Mouse (Mus musculus): ENCODE results near the gene Nsmce3.

Gene Nsmce3

DNA sequence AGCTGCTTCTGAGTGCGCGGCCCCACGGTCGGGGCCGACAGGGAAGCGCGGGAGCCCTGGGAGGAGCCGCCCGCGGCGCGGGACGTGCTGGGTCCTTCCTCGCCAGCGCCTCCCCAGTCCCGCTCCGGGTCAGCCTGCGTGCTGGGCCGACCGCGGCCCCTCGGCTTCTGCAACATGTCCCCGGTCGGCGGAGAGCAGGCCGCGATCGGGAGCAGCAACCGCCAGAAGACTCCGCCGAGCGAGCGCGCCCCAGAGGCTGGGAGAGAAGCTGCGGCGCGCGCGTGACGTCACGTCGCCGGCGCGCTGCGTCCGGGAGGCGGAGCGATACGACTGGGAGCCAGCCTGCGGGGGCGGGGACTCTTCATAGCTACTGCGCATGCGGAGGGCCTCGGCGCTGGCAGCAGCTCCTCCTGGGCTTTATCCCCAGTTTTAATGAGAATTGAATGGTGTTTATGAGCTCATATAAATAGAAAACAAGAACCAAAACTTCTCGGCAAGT is at the start of gene Nsmce3:
Gene Nsmce3, minus strand, starts transcription at position 255 of the 499 bp plus-strand sequence.
- DNase-seq (ENCODE audit: low spot score in 2 of 2) = peak; percentile 92 to 95

DNA sequence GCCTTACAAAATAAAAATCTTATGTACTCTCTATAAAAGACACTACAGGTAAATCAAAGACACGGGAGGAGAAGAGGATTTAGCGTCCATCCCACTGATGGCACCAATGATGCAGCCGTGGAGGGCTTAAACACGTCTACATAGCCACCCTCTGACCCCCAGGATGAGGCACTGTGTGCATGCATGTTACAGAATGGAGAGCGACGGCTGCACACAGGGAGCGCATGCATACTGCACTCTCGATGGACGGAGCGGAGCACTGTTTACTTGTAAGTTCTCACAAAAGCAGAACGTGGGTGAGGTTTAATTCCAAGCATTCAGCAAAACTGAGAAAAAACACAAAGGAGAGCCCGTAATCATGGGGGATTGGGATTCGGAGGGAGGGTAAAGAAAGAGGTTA is 48.4 kb upstream of the Nsmce3 start:
- DNase-seq (ENCODE audit: low spot score in 2 of 2) = no peak

DNA sequence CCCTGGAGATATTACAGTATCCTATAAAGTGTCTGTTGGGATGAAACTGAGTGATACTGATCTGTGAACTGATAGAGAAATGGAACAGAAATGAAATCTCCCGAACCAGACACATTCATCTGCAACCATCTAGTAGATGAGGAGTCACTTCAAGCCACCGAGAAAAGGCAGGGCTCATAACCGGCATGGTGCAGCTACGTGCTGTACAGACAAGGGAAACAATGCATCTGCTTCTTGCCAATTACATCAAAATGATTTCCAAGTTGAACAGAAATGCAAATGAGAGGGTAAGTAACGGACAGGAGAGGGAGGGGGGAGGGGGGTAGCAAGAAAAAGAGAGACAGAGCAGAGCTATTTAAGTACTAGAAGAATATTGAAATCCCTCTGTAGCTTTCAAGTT is 47.9 kb upstream of the Nsmce3 start:
- DNase-seq (ENCODE audit: low spot score in 2 of 2) = no peak

- no peak for DNase-seq (ENCODE audit: low spot score in 2 of 2)
Observed at GRCm38 (mm10) chr7:64916654-64917053, 43.9 kb upstream of the Nsmce3 start.

GRCm38 (mm10) chr7:64915121-64915520 is 42.3 kb upstream of the Nsmce3 start:
- DNase-seq (ENCODE audit: low spot score in 2 of 2) = no peak

DNA sequence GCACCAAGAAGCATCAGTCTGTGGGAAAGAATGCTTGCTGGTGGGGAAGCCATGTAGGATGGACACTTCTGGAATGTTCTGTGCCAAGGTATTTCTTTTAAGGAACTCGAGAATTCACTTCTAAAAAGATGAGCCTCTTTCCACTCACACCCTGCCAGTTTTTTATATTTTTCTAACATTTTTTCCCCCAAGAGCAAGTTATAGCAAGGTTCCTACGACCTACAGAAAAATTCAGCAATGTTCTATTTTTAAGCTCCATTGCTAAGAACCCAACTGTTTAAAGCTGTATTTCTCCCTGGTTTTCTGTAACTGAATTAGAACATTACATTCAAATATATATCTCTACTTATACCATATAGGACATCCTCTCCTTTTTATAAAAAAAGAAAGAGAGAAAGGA is 39.1 kb upstream of the Nsmce3 start:
- DNase-seq (ENCODE audit: low spot score in 2 of 2) = no peak

DNA sequence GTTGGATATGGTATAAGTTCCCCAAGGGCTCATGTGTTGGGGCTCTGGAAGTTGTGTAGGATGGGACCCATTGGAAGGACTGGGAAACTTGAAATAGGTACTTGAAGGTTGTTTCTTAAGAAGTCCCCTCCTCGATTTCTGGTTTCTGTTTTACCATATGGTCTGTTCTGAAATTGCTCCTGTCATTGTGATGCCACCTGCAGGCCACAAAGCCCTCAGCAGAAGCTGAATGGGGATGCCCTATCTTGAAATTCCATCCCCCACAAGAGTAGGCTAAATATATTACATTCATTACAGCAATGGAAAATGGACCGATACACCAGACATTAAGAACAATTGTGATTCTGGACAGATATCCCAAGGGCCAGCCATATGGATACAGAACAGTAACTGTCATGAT is 37.4 kb upstream of the Nsmce3 start:
- no peak for DNase-seq (ENCODE audit: low spot score in 2 of 2)

DNA sequence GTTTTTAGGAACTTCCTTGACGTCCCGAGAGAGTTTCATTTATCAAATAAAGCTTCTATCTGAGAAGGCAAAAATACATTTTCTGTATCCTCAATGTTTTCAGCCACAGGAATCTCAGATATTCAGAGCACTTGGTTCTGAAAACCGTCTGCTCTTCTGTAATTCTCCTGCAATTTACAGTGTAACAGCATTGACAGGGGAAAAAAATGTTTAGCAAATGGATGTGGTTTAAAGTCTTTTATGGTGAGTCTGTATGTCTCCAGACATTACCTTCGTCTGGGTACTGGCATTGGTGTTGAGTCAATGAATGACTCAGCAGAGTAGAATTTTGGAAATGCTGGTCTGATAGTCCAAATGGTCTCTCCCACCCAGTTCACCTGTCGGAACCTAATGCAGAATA is 34.2 kb upstream of the Nsmce3 start:
- no peak for DNase-seq (ENCODE audit: low spot score in 2 of 2)

GRCm38 (mm10) chr7:64905506-64905905 is 32.7 kb upstream of the Nsmce3 start:
- no peak for DNase-seq (ENCODE audit: low spot score in 2 of 2)

DNA sequence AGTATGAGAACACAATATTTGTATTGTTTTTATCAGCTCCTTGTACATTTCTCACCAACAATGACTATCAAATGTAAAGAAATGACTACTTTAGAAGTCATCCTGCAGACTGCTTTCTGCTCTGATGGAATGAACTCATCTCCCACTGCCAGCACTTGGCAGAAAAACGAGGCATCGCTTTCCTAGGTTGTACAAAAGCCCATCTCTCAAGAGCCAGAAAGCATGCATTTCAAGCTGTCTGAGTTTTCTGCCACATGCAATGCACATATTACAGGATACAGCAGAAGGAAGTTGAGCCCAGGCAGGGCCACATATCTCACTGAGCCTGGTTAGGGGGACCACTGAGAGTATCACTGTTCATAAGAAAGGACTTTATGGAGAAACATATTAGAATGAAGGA is 27.5 kb upstream of the Nsmce3 start:
- DNase-seq (ENCODE audit: low spot score in 2 of 2) = no peak

DNA sequence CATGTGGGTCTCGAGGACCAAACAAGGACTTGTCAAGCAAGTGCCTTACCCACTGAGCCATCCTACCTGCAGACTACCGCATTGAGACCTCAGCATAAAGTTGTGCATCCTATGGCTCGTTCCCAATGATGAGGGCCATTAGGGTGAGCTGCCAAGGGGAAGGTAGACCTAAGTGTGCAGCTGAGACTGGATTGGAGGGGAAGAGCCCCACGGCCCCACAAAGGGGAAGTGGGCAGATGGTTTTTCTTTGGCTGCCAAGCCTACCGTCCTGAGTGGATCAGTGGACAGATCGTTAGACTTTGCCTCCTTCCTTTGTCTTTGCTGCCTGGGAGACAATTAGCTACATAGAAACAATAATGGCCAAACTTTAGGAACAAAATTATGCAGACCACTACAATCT is 23.8 kb upstream of the Nsmce3 start:
- no peak for DNase-seq (ENCODE audit: low spot score in 2 of 2)

- no peak for DNase-seq (ENCODE audit: low spot score in 2 of 2)
Observed at GRCm38 (mm10) chr7:64895685-64896101, 22.9 kb upstream of the Nsmce3 start.

DNA sequence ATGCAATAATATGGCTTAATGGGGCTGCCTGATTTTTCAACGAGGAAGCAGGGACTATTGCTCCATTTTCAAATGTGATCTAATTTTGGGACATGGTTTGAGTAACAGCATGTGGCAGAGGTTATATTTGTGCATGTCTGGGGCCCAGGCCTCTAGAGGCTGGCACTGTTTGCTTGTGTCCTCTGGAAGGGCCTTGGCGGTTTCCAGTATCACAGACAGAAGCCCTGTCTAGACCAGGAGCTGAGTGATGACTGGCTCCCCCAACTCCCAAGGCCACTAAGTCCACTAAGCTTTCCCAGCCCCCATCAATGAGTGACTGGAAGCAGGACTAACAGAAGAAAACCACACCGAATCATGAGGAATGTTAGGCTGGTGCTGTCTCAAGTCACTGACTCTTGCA is 18.3 kb upstream of the Nsmce3 start:
- DNase-seq (ENCODE audit: low spot score in 2 of 2) = no peak

GRCm38 (mm10) chr7:64889919-64890318 is 17.1 kb upstream of the Nsmce3 start:
- no peak for DNase-seq (ENCODE audit: low spot score in 2 of 2)

DNA sequence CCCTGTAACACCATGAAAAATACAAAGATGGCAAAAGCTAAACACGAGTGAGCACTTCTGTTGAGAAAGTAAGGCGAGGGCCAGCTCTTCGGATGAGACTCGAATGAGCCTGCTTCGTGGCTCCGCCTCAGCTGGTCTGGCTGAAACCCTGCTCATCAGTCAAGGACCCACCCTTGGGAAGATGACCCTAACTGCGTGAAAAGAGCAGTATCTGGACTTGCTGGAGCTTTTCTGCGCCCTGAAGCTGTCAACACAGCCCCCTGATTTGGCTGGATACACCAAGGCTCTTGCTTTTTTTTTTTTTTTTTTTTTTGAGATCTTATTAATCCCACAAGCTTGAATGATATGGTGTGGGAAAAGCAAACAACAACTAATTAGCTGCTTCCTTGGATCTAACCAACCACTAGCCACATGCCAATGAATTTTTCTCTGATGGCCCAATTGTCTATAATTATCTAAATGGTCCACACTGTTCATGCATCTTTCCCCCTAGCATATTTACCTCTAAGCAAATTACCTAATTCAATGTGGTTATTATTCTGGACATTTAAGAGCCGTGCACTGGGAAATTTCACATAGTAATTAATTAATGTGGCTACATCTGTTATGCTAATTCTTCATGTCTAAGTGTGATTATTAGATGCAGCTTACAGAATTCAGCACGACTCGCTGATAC is 11.5 kb upstream of the Nsmce3 start:
- no peak for DNase-seq (ENCODE audit: low spot score in 2 of 2)

GRCm38 (mm10) chr7:64882243-64882642 is 9.4 kb upstream of the Nsmce3 start:
- DNase-seq (ENCODE audit: low spot score in 2 of 2) = no peak

- DNase-seq (ENCODE audit: low spot score in 2 of 2) = no peak
Observed at GRCm38 (mm10) chr7:64881387-64881786, 8.6 kb upstream of the Nsmce3 start.

DNA sequence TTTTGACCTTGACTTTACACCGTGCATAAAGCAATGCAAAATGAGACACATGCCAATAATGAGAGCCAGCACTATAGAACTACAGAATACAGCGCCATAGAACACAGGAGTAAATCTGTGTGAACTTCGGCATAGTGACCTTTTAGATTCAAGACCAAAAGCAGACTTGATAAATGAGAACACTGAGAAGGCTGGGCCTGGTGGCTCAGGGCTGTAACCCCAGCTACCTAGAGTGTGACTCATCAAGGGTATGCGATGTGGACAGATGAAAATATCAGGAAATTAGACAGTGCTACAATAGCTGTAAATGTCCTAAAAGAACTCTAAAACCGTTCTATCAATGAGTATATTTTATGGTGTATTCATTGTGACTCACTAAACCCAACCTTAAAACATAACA is 7.6 kb upstream of the Nsmce3 start:
- no peak for DNase-seq (ENCODE audit: low spot score in 2 of 2)

DNA sequence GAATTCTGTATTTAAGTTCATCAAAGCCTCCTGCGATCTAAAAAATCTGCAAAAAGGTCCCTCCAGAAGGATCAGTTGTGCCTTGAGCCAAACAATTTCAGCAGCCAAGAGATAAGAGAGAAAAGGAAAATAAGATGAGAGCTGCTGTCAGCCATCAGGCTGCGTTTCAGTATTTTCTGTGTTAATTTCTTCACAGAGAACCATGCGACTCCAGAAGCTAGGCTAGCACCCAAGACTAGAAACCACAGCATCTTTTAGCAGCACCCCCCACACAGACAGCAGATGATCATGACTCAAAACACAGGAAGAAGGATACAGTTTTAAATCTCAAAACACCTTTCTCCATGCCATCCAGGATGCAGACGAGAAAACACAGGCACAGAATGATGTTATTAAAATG is 2.1 kb upstream of the Nsmce3 start:
- DNase-seq (ENCODE audit: low spot score in 2 of 2) = no peak

DNA sequence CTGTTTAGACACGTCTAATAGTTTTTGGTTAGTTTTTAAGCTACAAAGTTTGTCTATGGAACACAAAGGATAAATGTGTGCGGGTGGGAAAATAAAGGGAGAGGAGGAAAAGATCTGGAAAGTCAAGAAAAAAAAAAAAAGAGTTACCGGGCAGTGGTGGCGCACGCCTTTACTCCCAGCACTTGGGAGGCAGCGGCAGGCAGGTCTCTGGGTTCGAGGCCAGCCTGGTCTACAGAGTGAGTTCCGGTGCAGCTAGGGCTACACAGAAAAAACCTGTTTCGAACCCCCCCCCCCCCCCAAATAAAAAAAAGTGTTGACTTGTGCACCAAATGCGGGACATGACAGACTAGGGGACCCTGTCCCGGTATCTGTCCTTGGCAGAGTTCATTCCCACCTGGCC is 469 bp upstream of the Nsmce3 start:
- DNase-seq (ENCODE audit: low spot score in 2 of 2) = peak in 1 of 2 experiments; percentile 0

DNA sequence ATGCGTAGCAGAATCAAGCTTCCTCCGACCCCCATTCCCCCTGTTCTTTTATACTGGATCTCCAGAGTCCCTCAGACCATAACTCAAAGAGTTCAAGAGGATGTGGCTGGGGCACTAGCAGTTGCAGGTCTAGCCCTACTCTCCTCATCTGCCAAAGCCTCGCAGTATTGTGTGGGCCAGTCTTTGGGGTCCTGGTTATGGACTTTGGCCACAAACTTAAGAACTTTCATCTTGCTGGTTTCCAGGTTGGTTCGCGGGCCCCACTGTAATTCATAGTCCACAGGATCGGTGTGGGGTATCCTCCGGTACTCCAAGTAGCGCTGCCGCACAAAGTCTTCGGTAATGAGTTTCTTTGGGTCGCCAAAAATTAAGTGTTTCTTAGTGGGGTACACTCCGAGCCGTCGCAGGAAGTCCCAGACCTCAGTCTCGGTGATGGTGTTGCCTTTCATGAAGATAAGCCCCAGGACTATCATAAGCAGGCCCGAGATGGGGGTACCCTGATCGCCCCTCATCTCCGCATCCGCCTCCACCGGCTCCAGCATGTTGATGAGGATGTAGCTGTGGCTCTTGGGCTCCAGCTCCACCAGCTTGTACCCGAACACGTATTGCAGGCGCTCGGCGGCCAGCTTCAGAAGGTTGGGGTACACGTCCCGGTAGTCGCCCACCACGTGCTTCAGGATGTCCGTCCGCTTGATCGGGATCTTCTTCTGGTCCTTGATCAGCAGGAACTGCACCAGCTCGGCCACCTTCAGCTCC is 632 bp downstream of the Nsmce3 start:
- no peak for DNase-seq (ENCODE audit: low spot score in 2 of 2)

GRCm38 (mm10) chr7:64869549-64870065 is 3.2 kb downstream of the Nsmce3 start:
- DNase-seq (ENCODE audit: low spot score in 2 of 2) = no peak

GRCm38 (mm10) chr7:64863538-64863937 is 9.3 kb downstream of the Nsmce3 start:
- no peak for DNase-seq (ENCODE audit: low spot score in 2 of 2)

All from urinary bladder, adult 18-20 months (tissue).